Mouse (Mus musculus) spleen, adult 2 months (tissue): Measurements from ENCODE around the gene Cox6a1.

ENCODE experiments used
- CTCF ChIP-seq: fragments of 200-500 bp; IDR thresholded peaks from 2 replicates; pipeline ENCODE4 v1.5.1; 2011; ENCODE audit warnings: mild to moderate bottlenecking, inconsistent platforms; ENCODE audit not compliant: insufficient read depth, insufficient read length, insufficient replicate concordance; ENCODE audit errors: extremely low read depth
- POLR2A ChIP-seq: fragments of 200-500 bp; IDR thresholded peaks from 2 replicates; pipeline ENCODE4 v1.6.1; 2011; ENCODE audit warnings: low read depth, low read length, inconsistent platforms

- no peak for TF ChIP-seq CTCF
- no peak for TF ChIP-seq POLR2A
These were observed 2.6 kb upstream of the Cox6a1 start for GRCm38 (mm10) chr5:115351348-115351747.
